Comparison of ENCODE assay signal across 17 mouse cellular contexts in the genomic region with DNA sequence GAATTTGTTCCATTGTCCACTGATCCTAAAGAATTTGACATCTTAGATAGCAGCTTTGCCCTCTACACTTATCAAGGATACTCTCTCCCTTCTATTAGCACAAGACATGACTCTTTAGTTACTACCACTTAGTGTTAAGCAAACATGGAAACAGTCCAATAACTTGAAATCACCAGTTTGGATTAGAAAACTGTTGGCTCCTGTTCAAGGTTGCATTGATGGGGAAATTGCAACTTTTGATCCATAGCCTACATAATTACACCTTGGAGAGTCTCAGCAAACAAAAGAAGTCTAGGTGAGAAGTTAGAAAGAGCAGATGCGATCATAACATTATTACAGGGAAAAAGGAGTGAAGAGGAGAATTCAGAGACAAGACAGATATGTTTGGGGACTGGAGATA.
"Had no signal": no experiment of that assay in that cellular context is flagged by ENCODE, and none has a peak within 500 bp of the region (broad histone marks: within the 10 kb centered on the region; RNA-seq: fewer than 3 reads in every experiment).

No protein-coding gene starts in this region.

- H3K9me3 ChIP-seq: midbrain, embryonic 10.5 days; midbrain, embryonic 12.5 days; neural tube, embryonic 13.5 days; neural tube, embryonic 15.5 days; stomach, embryonic 15.5 days had no signal

- H3K9ac ChIP-seq: lung, embryonic 14.5 days; midbrain, embryonic 12.5 days; neural tube, embryonic 13.5 days; neural tube, embryonic 15.5 days; stomach, embryonic 15.5 days had no signal

- H3K4me1 ChIP-seq: midbrain, embryonic 10.5 days; midbrain, embryonic 12.5 days; neural tube, embryonic 13.5 days; neural tube, embryonic 15.5 days; stomach, embryonic 15.5 days had no signal

- DNase-seq: lung, adult 18-20 months; lung, embryonic 14.5 days; lung, postnatal 10 days; lung, postnatal 4 days; midbrain, embryonic 14.5 days; right cerebral cortex, postnatal 14 days; thymus, adult 2 months; thymus, postnatal 25 days; thymus, postnatal 4 days had no signal

- ATAC-seq: midbrain, embryonic 16.5 days had no signal

- H3K4me2 ChIP-seq: lung, embryonic 14.5 days; midbrain, embryonic 12.5 days; neural tube, embryonic 13.5 days; neural tube, embryonic 15.5 days; stomach, embryonic 15.5 days had no signal

- H3K4me3 ChIP-seq: midbrain, embryonic 10.5 days; midbrain, embryonic 12.5 days; myocyte; neural tube, embryonic 13.5 days; neural tube, embryonic 15.5 days; stomach, embryonic 15.5 days had no signal

- H3K27ac ChIP-seq: midbrain, embryonic 10.5 days; midbrain, embryonic 12.5 days; neural tube, embryonic 13.5 days; neural tube, embryonic 15.5 days; stomach, embryonic 15.5 days; stomach, postnatal 0 days had no signal

- H3K27me3 ChIP-seq: midbrain, embryonic 12.5 days; neural tube, embryonic 13.5 days; neural tube, embryonic 15.5 days; stomach, embryonic 15.5 days had no signal

- H3K36me3 ChIP-seq: midbrain, embryonic 10.5 days; midbrain, embryonic 12.5 days; neural tube, embryonic 13.5 days; neural tube, embryonic 15.5 days; stomach, embryonic 15.5 days had no signal
